Mouse (Mus musculus): ENCODE data around the gene Nprl3.

The Nprl3 gene

DNA sequence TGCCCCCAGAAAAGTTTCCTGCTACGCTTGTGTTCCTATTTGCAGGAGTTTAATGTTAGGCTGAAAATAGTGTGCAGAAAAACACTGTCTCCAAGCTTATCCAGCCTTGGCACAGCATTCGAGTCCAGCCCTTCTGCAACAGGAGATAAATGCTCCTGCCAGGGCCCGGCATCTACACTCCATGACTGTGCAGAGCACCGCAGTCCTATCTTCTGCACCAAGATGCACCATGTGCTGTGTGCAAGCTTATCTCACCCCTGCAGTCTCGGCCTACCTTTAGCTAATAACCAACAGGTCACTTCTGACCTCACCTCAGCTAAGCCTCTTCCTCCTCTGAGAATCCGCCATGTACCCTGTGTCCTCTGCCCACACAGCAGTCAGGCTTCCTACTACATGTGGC, 21.9 kb downstream of the Nprl3 start:
- no peak for DNase-seq (ENCODE audit: low spot score in 2 of 2)

DNA sequence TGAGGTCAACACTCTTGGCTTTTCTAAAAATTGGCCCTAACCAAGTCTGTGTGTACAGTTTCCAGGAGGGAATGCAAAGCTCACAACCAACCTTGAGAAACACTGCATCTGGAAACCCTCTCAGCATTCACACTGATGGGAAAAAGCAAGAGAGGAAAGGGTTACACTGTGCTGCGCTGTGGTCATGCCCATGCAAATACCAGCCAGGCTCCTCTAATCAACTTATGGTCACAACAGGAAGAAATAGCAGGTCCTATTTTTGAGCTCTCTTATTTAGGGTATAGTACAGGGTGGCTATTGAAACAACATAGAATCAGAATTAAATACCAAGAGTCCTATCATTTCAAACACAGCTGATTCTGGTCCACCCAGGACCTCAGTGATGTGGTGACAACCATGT, 22.9 kb downstream of the Nprl3 start:
- DNase-seq (ENCODE audit: low spot score in 2 of 2): no peak

DNA sequence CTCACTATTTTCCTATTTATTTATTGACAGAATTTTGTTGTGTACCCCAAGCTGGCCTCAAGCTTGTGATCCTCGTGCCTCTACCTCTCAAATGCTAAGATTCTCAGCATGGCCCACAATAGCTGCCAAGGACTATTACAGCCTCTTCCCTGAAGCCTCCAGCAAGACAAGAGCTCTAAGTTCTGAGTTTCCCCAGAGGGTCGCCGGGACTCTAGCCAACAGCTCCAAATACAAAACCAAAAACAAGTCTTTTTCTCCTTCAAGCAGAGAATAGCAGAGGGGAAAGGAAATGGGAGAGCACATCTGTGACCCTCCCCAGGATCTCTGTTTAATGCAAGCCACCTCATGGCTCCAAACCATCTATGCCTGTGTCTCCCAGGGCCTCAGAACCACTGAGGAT, 23.4 kb downstream of the Nprl3 start:
- no peak for DNase-seq (ENCODE audit: low spot score in 2 of 2)

DNA sequence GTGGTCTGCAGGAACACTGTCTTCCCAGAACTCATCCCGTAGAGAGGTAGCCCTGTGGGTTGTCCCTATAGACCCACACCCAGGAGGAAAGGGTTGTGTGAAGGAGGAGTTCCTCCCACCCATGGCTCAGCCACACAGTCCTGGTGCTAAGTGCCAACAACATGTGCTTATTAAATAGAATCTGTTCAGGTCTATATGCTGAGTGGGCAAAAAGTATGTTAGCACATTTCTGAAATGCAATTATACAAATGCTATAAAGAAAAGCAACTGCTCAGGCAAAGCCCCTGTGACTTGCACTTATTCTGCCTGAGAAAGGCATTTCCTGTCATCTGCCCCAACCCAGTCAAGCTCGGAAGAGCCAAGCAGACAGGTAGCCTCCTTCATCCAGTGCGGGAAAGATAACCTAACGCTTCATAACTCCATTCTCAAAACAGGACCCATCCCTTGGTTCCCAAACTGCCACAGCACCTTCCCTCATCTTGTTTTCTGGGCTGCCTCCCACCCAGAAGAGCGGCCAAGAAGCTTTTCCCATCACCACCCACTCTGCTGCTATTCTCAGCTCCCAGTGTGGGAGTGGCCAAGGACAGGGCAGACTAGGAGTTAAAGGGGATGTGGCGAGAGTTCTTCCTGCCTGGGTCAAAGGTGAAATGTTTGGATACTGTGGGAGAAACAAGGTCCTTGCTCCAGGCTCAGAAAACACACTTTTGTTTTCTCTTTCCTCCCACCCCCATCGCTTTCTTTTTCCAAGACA, 24.1 kb downstream of the Nprl3 start:
- no peak for DNase-seq (ENCODE audit: low spot score in 2 of 2)

DNA sequence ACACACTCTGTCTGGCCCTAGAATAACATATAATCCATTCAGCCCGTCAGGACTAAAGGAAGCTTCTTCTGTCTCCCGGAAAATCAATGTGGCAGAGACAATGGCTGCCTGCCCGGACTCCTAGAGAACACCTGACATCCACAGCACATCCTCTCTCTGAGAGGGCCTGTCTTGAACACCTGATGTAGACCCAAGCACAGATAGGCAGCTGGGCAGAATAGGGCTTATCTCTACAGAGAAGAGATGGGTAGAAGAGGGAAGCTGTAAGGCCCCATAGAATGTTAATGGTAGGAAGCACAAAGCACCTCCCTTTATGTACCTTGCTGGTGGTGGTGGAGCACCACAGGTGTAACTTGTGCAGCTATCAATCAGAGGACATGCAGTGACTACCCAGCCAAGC, 25.3 kb downstream of the Nprl3 start:
- no peak for DNase-seq (ENCODE audit: low spot score in 2 of 2)

DNA sequence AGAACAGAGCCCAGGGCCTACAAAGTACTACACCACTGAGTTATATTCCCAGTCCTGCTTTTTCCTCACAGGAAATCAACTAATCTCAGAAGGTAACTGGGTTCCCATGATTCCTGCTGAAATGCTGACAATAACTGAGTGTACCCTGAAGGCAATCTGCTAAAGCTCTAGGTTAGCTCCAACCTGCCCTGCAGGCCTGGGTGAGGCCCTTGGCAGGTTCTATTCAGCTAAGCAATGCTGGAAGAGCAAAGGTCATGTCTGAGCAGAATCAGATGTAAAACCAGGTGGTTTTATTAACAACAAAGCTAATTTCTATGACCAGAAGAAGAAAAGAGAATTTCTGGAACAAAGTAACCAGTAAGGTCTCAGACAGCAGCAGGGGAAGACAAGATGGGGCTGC, 26.1 kb downstream of the Nprl3 start:
- DNase-seq (ENCODE audit: low spot score in 2 of 2): no peak

DNA sequence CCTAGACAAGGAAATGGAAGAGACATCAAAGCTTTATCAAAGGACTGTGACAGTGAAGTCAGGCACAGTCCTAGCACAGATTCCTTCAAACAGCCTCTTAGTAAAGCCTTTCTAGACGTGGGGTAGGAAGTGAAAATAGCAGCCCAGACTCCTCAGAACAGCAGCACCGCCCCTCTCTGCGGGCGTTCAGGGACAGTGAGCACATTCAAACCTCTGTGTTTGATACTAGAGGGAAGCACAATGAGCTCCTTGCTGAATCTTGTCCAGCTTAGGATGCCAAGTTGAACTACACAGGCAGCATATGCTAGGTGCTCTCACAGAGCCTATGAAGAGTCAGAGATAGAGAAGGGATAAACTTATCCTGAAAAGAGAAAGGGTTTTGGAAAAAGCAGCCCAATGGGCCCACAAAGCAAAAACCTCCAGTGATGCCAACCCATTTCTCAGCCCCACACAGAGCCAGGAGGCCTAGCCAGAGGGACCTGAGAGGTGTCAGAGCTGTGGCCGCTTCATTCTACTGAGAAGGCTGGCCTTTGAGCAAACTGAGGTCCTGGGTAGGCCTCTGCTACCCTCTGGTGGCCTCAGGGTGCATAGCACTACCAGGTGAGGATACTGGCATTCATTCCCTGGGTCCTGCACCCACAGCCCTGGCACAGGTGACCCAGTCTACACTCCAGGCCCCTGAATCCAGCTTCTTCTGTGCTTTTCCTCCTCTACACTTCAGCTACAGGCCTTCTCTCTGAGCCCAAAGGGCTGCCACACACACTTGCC, 29.2 kb downstream of the Nprl3 start:
- DNase-seq (ENCODE audit: low spot score in 2 of 2): peak in 1 of 2 experiments; percentile 67

DNA sequence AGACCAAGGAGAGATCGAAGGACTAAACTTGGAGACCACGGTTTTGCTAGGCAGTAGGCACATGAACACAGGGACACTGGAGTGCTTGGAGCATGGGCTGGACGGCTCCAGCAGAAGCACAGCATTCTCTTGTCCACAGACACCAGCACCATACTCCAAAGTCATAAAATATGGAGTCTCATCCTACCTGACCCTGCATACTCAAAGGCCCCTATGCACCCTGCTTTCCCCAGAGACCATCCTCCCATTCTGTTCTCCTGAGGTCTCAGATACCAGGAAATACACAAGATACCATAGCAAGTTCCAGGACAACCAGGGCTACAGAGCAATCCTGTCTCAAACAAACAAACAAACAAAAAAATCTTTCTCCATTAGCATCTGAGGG, 30.1 kb downstream of the Nprl3 start:
- no peak for DNase-seq (ENCODE audit: low spot score in 2 of 2)

DNA sequence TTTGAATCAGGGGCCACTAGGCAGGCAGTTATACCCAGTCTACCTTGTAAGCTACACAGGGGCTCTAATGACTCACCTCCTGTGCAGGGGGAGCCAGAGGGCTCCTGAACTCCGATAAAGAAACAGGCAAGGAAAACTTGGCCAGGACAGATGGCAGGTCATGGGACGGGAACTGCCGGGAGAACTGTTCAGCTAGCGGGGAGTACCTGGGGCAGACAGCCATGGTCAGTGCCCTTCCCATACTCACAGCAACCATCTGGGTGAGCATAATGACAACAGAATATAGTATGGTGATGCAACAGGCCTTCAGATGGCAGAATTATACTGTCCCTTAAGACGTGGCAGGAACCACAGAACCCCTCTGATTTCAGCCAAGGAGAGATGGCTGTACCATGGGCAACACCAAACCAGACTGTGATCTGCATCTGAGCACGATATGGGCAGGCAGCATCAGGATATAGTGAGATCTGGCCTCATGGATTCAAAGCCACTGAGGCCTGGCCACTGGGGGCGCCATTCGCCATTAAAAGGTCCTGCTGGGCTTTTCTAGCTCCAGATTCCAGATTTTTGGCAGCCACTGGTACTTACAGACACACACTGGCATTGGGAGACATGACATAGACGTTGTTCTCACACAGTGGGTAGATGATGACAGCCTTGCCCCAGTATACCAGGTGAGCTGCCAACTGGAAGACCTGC, 30.6 kb downstream of the Nprl3 start:
- DNase-seq (ENCODE audit: low spot score in 2 of 2): peak in 1 of 2 experiments; percentile 54

DNA sequence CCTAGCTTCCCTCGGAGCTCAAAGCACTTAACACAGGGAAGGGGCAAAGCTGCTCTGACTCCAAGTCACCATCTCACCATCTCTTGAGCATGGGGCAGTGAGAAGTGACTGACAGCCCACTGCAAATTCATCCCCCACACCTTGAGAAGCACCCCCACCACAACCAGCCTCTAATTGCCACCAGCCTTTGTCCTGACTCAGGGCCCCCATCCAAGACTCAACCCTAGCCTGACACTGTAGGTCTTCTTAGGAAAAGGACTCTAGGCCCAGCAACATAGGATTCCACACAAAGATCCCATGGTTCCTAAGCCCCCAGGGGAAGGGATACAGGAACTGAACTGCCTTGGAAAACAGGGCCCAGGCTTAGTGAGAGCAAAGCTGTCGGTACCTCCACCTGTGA, 31.4 kb downstream of the Nprl3 start:
- no peak for DNase-seq (ENCODE audit: low spot score in 2 of 2)

DNA sequence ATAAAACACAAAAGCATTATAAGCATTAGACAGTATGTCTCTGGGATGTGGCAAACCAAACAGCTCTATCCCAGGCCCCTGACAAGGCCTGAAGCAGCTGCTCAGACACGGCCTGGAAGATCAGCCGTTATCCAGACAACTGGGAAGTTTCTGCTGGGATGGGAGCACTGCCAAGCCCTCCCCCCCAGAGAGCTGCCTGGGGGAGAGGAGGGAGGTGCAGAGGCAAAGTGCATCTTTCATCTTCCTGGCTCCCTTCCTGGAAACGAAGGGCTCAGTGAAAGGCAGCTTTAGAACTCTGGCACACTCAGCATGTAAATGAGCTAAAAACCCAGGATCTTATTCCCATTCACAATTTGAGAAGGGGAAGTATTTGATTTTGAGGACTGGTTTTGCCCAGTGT, 31.9 kb downstream of the Nprl3 start:
- peak; percentile 80 to 83 for DNase-seq (ENCODE audit: low spot score in 2 of 2)

DNA sequence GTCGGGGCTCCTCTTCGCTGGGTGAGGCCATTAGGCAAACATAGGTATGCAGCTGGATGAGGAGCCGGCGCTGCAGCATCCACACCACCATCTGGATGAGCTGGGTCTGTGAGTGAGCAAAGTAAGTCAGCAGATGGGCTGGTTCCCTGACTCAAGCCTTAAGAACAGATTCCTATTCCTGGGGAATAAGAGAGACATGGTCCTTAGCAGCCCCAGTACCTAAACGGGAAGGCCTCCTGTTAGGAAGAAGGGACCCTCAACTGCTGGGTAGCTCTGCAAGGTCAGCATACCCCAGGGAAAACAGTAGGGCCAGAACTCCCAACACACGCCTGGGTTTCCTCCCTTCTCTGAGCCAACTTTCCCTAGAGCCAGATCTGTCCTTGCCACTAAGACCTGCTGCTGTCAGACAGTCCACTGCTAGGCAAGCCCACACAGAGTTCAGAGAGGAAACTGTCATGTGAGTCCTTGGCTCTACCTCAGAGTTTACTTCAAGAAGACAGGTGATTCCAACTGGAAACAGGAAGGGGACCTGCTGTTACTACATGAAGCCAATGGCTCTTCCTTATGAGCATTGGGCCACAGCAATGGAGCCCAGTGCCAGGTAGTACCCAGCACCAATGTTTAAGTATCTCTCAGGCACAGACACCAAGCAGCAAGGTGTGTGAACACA, 32.6 kb downstream of the Nprl3 start:
- DNase-seq (ENCODE audit: low spot score in 2 of 2): no peak

DNA sequence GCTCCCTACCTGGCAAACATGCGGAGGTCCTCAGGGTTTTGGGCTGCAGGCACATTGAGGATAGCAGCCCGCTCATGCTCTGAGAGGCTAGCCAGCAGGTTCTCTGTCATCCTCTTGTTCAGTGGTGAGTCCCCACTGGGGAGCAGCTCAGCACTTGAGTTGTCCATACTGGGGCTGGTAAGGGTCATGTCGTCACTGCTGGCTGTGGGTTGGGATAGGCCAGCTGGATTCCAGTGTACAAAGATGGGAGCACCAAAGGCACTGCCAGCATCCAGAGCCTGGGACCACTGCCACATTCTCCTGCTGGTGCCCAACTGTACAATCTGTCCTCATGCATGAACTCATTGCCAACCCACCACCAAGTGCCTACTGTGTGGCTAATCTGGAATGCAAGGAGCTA, 33.6 kb downstream of the Nprl3 start:
- no peak for DNase-seq (ENCODE audit: low spot score in 2 of 2)

DNA sequence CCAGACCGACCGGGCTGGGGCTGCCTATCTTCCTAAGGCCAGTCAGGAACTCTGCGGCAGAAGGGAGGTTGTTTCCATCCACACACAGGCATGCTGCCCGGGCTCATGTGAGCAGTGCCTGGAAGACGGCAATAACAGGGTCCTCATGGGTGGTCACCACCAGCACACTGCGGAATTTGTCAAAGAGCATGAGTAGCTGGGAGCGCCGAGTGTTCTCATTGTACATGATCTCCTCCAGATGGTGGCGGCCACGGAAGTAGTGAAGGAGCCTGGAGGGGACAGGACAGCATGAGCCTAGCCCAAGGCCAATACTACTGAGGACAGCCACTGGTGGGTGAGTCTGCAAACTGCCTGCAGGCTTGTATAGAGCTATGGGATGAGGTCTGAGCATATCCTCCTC, 34.7 kb downstream of the Nprl3 start:
- DNase-seq (ENCODE audit: low spot score in 2 of 2): no peak

DNA sequence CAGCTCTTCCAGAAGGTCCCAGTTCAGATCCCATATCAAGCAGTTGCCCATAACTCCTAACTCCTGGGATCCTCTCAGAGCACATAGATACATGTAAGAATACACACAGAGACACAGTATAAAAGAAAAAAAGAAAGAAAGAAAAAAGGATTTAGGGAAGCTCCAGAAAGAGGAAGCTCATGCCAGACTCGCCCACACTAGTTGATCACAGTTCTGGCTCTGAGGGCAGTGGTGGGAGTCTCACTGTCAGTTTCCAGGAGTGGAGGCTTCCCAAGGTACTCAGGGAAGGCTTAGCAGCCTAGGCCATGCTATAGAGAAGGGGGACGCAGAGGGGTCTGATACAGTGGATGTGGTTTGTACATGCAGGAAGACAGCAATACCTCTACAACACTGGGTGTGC, 36.4 kb downstream of the Nprl3 start:
- DNase-seq (ENCODE audit: low spot score in 2 of 2): no peak

DNA sequence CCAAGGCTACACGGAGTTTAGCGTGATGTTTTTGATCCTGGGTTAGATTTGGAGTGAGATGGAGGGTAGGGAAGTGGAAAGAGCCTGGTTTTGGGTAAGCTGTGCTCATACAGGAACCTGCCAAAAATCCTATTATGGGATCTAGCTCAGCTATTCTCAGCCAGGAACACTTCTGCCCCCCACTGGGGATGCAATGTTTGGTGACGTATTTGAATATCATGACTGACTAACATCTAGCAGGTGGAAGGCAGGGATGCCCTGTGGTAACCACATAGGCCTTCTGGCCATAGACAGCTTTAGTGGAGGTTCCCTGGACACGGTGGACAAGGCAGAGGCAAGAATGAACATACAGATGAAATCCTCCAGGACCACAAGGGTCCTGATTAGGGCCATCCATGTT, 37.3 kb downstream of the Nprl3 start:
- no peak for DNase-seq (ENCODE audit: low spot score in 2 of 2)

DNA sequence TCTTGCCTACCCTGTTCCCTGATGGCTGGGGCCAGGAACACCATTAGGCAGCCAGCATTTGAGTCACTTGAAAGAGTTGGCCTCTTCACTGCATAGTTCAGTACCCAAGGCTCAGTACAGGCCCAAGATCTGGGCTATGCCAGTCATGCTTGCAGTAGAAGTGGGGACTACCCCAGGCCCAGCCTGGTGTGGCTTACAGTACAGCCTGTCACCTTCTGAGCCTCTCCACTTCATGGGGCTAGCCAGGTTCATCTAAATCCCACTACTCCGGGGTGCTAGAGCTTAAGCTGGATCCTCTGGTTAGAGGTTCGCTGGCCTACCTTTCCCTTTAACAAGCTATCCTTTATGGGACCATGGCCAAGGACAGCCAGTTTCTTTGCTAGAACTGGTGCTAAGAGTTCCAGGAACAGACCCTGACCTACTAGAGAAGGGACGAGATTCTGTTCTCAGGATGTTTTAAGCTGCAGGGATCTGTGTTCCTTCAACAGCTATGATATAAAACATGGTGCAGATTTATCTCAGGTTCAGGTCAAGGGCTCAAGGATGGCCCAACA, 39.1 kb downstream of the Nprl3 start:
- DNase-seq (ENCODE audit: low spot score in 2 of 2): no peak

DNA sequence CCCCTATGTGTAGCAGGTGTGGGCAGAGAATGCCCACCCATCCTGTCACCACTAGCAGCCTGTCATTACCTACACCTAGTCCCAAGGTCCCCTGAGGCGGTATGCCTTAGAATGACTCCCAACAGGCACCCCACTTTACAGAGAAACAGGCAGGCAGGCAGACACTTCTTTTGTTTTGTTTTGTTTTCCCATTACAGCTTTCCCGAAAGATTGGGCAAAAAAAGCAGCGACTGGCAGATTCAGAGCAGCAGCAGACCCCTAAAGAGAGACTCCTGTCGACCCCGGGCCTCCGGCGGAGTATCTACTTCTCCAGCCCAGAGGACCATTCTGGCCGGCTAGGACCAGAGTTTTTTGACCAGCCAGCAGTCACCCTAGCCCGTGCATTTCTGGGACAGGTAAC, 40.0 kb downstream of the Nprl3 start:
- DNase-seq (ENCODE audit: low spot score in 2 of 2): no peak

DNA sequence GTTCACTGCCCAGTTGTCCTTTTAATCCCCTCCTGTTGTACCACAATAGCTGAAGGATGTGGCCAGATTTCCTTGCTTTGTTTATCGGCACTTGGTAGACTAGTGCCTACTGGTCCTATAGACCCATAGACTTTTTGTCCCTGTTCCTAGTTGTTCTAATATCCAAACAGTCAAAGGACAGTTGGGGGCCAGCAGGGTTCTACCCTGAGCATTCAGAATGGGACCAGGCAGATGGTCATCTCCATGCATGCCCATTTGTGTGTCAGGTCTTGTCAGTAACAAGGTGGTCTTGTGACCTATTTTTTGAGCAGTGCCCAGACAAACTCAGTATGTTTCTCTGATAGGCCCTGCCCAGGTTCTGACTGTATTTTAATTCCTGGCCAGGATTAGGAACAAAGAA, 40.5 kb downstream of the Nprl3 start:
- DNase-seq (ENCODE audit: low spot score in 2 of 2): no peak

DNA sequence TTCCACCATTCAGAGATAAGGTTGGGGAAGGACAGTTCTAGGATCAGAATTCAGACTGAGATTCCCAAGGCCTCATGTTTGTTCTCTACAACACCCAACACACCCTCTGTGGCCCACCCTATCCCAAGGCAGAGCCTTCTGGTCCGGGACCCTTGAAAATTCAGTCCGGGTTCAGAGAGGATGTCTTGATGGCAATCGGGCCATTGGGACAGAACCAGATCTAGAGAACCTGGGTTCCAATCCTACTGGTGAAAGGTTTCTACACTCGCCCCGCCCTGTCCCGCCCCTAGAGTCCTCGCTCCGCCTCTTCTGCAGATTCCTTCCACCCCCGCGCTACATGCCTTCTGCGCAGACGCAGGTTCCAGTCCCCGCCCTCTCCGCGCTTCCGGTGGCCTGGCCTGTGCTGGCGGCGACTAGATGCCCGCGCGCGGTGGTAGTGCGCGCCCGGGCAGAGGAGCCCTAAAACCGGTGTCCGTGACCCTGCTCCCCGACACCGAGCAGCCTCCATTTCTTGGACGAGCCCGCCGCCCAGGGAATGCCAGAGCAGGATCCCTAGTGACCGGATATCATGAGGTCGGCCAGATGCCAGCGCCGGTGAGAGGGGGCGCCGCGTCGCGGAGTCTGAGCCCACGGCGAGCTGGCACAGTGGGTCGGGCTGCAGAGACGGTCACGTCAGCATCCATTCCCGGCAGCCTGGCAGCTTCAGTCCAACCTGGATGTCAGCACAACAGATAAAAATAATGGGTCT, 41.2 kb downstream of the Nprl3 start, which contains the start of gene Mpg:
Mpg (plus strand) TSS at position 382 of the 748 bp plus-strand sequence.
- peak; percentile 78 to 83 for DNase-seq (ENCODE audit: low spot score in 2 of 2)
